Mouse (Mus musculus) spleen, adult 2 months (tissue): ENCODE measurements at regions not wholly inside any gene's neighbourhood (a gene's known extent, or its start where the extent isn't known, plus 50 kb on each side); places are given as distances from the start of the nearest gene placed in this dataset.

ENCODE experiments used
- CTCF ChIP-seq: fragments of 200-500 bp; IDR thresholded peaks from 2 replicates; pipeline ENCODE4 v1.5.1; 2011; ENCODE audit warnings: mild to moderate bottlenecking, inconsistent platforms; ENCODE audit not compliant: insufficient read depth, insufficient read length, insufficient replicate concordance; ENCODE audit errors: extremely low read depth
- POLR2A ChIP-seq: fragments of 200-500 bp; IDR thresholded peaks from 2 replicates; pipeline ENCODE4 v1.6.1; 2011; ENCODE audit warnings: low read depth, low read length, inconsistent platforms

DNA sequence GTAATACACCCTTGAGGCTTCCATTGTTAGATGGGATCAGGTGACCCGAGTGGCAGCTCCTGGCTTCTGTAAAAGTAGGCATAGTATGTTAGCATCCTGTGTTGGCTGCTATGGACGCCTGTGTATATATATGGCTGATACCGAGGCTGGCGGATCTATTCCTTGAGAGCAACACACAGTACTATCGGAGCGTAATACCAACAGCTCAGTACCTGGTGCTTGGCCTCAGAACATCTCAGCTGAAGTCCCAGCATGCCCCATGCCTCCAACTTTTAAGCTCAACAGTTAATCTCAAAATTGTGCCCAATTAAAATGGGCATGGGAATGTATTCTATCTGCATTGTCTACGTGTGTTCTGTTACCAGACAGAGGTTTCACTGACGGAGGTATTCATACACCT is 420.7 kb upstream of the Ubash3b start:
- TF ChIP-seq CTCF (no peak), POLR2A (no peak)
